Mouse (Mus musculus) 3134 (cell line): Measurements from ENCODE around the gene C8a.

Experiments
- DNase-seq: peaks from one replicate; pipeline ENCODE4 v3.0.0-alpha.2; 2011; ENCODE audit warnings: low spot score; ENCODE audit not compliant: insufficient read length; ENCODE audit errors: extremely low read depth

Gene C8a

DNA sequence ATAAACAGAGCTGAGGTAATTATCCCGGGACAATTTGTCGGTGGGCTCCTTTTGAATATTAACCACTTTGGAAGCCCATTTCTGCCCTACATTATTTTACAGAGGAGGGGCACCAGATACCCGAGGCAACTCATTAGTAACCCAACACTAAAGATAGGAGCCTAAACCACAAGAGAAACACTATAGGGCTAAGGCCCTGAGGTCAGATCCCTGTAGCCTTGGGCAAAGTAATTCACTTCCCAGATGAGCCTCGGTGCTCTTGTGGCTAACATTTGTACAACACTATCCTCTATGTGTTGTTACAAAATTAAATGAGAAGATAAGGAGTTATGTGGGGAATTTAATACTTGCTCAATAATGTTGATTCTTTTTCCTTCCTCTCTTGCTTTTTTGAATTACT is 32.7 kb downstream of the C8a start:
- no peak for DNase-seq

DNA sequence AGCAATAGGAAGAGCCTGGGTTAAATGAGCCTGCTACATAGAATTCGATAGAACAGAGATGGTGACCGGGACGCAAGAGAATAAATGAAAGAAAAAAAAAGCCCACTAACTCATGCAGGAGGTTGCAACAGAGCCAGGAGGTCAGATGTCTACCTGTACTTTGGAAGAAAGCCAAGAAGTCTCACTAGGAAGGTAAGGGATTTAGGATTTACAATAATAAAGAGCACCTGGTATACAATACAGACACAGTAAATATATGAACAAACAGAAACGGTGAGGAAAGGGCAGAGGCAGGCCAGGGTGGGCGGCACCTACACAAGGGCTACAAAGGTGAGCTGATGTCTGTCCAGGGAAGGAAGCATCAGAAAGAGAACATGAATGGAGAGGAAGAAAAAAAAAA is 34.0 kb downstream of the C8a start:
- DNase-seq = no peak

DNA sequence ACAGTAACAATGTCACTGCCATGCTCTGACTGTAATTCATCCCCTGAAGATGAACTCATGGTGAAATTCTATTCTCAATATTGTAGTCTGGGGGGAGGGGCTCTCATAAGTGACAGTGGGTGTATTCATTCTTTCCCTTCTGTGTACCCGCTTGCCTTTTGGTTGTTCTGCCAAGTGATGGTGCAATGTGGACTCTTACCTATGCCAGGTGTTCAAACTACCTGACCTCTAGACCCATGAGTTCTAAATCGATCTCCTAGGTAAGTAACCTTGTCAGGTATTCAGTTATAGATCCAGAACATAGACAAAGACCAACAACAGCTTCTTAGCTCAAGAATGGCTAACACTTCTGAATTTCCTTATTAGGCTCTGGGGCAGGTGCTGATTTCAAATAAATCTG is 37.9 kb downstream of the C8a start:
- no peak for DNase-seq

DNA sequence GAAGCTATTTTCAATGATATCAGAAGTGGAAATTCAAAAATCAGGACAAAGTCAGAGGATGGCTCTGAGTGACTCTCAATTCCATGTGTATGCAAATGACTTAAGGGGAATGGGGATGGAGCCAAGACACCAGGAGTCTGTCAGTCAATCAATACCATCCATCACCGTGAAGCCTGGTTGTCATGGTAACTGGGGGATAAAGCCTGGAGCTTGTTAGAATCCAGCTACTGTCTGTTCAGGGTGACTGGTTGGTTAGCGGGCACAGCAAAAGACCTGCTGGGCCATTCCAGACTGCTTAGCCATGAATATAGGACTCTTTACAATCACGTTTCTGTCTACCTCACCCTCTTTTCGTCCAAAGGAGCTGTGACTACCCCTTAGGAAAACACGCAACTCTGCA is 41.1 kb downstream of the C8a start:
- DNase-seq = no peak

DNA sequence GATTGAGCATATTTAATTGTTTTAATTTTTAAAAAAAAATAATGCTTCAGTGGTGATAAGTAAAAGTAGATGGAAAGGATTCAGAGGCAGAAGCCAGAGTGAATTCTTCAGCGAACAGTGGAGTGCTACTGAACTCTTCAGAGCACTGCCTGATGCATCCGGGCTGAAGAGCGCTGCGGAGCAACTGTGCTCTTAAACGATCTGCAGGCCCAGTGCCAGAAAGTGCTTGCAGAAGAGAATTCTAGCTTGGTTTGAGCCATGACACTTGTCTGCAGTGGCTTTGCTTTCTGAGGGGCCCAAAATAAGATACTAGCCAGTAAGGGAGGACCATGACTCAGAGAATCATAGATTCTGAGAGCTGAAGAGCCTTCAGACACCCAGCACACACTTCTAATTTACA is 47.3 kb downstream of the C8a start:
- no peak for DNase-seq

DNA sequence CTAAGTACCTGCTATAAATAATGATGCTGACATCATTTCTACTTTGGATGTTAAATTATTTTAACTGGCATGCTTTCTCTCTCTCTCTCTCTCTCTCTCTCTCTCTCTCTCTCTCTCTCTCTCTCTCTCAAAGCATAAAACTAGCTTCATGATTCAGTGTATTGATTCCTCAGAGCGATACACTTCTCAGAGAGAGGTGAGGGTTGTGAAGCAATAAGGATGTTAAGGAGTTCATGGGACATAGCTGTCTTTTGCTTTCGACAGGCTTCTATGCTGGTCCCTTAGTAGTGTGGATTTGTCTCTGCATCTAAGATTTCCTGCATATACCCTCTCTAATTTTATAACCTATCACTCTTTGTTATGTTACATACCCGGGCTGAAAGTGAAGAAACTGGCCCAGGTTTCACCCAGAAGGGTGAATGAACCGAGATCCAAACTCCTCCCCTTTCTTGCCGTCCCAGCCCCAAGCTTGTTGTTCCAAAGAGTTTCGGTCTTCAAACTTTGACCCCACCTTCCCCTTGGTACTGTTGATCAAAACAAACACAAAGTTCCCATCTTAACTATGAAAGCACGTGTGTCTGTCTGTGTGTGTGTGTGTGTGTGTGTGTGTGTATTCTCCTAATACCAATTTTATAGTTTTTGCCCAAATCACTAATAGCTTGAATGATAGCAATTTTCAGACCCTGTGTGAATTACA is 51.7 kb downstream of the C8a start:
- DNase-seq = no peak

DNA sequence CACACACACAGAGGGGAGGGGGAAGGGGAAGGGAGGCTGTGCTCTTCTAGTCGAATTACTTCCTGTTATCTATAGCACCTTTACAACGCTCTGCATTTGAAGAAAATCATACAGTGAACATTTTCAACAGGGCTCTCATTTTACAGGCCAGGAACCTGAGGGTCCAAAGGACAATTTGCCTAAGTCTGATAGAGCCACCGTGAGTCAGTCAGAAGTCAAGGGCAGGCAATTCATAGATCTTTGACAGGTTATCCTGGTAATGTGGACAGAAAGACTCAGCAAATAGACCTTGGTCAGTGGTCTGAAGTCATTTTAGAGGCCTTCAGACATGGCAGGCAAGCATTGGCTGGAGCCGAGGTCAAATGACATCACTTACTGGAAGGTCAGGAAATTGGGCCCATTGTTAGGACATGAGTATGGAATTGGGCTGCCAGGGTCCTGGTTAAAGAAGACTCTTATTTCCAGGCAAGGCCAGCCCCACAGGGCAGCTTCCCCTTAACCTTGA is 52.5 kb downstream of the C8a start:
- no peak for DNase-seq

DNA sequence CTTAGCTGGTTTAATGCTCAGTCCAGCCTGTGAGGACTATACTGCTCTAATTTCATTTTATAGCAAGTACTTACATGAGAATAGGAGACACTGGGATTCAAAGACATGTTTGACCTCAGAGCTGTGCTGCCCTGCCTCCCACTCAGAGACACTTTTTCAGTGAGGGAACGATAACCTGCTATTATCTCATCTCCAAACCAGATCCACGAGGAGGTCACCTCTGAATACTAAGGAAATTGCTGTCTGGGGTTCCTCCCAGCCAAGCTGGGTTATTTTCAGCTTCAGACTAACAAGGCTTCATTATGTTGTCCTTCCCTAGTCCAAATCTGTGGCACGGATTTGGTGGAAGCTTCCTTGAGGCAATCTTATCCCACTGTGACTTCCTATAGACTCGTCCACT is 56.3 kb downstream of the C8a start:
- DNase-seq = no peak

DNA sequence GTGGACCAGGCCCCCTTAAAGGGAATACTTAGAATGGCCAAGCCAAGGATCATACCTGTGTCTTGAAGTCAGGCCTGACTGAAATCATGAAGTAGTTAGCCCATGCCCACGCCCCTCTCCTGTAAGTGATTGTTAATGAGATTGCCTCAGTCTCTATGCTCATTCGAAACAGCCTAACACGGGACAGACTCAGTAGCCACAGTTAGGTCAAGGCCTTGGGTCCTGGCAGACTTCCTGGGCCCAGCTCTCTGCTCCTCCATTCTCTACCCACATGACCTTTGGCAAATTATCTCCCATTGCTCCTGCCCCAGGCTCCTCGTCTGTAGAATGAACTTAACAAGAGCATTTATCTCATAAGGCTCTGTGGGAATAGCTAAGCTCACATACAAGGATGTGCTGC is 57.2 kb downstream of the C8a start:
- DNase-seq = no peak

DNA sequence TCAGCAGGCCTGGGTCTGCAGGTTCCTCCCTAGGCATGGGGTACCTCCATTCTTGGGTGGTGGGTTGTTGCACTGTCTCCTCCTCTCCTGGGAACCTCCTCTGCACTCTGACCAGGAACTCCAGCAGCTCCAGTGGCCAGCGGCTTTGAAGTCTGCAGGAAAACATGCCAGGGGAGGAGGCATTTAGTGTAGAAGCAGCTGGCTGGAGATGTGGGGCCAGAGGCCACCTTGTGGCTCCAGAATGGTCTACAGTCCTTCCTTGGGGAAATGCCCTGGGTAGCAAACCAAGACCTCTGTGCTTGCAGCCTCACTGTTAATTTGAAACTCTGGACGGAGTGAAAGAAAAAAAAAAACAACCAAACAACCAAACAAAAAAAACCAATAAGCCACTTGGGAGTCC is 58.7 kb downstream of the C8a start:
- DNase-seq = no peak

DNA sequence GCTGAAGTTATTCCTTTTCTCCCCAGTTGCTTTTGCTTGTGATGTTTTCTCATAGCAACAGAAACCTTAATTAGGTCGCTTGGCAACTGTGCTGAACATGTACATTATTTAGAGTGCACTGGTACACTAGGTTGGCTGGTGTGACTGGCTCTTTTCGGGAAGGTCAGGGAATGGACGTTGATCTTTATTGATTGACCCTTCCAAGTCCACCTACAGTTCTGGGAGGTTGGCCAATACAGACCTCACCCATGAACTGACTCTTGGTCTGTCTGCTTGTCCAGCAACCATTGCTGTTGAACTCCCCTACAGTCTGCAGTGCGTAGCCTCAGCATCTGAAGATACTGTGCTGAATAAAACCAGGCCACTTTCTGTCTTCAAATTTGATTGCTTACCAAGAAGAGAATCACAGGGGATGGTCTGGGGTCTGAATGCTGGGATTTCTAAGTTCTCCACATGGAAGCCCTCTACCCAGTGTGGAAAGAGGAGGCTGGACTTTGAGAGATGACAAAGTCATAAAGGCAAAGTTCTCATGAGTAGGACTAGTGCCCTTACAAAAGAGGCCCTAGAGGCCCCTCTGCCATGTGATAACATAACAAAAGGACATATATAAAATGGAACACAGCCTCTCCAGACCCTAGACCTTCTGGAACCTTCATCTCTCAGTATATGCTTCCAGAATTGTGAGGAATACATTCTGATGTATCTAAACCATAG is 59.5 kb downstream of the C8a start:
- no peak for DNase-seq

DNA sequence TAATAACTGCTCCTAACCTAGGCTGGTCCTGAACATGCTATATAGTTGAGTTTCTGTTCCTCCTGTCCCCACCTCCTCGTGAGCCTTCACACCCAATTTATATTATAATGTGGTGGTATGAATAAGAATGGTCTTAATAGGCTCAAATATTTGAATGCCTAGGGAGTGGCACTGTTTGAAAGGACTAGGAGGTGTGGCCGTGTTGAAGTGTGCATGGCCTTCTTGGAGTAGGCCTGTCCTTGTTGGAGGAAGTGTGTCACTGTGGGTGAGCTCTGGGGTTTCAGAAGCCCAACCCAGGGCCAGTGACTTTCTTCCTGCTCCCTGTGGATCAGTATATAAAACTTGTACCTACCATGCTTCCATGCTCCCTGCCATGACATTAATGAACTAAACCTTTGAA is 62.6 kb downstream of the C8a start:
- DNase-seq = no peak

DNA sequence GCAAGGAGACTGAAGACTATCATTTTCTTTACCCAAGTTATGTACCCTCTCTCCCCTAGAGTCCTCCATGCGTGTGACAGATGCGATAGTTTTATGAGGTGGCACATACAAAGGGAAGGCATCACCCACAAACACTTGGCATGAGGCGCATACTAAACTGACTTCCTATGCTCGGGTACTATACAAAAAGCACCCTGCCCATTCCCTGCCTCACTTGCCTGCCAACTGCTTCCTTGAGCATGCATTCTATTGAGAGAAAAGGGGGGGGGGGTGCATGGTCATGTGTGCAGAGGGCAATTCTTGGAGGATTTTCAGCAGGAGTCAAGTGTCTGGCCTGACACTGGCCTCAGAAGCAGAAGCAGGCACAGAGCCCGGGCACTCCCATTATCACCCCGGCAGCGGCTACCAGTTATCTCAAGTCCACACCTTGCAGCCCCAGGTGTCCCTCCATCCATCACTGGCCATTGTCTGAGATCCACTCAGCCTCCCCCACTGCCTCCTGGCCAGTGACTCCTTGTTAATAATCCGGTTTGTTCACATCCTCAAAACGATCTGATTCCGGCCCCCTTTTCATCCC is 65.4 kb downstream of the C8a start:
- DNase-seq = no peak

DNA sequence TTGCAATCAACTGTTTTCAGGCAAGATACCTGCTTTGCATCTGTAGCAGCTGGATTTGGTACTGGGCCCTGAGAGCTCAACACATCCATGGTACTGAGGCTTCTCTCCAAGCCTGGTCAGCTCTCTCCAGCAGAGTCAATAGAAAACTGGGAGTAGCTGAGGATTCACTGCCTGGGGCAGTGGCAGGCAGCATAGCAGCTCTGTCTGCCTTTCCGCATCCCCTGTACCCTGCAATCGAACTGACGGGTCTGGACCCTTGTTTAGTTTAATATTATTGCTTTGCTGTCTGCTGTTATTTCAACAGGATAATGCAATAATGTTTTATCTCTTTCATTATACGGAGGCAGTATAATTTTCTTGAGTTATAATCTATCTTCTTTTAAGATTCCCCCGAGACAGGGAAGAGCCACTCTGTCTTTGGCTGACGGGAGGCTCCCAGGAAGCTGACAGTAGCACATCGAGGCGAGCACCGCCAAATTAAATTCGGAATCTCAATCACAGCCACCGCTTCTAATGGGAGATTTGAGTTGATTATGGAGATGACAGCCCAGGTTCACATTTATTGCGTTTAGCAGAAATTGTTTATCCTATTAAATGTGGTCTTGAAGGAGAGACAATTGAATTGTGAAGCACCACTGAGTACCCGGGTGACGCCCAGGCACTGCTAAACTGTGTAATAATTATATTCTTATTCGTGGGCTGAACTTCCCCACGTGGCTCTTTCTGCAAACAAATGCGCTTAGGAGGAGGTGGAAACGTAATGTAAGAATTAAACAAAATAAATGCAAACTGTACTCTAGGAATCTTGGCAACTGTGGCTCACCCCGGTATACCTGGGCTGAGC is 70.6 kb downstream of the C8a start:
- DNase-seq = no peak

DNA sequence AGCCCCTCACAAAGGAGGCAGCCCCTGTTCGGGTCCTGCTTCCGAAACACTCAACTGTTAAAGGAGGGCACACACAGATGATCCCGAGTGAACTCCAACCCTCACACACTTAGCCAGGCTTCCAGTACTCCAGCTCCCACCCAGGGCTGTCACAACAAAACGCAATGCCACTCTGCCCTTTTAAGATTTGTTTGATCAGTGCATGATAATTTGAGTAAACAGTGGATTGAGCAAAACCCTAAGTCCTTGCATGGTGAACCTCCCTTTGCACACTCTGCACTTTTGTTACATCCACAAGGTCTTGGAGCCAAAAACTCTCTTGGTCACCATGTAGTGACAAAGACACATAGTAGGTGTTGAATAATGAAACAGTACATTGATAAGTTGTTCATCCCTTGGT is 72.1 kb downstream of the C8a start:
- DNase-seq = no peak

DNA sequence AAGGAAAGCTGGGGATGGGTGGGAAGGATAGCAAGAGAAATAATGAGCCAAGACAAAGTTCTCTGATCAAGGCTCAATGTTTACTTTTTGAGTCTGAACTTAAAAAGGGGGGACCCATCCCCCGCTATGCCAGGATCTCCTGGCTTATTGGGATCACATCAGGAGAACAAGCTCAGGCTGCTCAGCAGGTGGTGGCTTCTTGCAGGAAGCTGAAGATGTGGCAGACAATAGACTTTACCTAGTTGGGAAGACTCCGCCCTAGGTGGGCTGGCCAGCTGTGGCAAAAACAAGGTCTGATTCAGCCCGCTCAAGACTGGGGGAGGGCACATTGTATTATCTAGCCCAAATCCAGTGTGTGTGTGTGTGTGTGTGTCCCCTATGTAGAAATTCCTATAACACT is 74.6 kb downstream of the C8a start:
- no peak for DNase-seq

DNA sequence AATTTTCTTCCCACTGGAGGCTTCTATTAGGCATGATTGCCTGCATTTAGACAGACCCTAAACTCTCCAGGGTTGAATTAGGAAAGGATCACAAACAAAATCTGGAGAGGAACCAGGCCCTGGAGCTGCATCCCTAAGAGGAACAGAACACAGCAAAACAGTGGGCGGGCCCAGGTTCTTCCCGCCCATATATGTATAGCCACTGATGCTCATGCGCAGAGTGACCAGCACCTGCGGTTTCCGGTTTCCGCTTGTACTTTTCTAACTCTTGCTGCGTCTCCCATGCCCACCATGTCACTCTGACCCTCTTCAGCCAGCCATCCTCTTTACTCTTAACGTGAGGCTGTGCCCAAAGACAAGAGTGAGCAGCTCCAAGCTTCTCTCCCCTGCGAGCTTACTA is 77.2 kb downstream of the C8a start:
- no peak for DNase-seq

DNA sequence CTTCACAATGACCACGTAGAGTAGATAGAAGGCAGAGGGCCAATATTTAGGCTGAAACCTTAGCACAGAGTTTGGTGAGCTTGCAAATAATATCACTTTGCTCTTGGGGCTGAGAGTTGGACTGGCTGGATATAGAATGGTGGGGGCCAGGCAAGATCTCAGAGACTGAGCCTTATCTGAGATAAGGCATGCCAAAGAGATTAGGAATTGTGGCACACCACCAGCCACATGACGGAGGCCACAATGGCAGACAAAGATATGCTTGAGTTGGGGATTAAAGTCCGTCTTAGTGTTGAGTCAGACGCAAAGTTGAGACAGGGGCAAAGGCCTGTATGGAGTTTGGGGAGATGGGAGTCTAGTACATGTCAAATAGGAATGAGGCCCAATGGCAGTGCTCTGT is 84.1 kb downstream of the C8a start:
- DNase-seq = no peak

DNA sequence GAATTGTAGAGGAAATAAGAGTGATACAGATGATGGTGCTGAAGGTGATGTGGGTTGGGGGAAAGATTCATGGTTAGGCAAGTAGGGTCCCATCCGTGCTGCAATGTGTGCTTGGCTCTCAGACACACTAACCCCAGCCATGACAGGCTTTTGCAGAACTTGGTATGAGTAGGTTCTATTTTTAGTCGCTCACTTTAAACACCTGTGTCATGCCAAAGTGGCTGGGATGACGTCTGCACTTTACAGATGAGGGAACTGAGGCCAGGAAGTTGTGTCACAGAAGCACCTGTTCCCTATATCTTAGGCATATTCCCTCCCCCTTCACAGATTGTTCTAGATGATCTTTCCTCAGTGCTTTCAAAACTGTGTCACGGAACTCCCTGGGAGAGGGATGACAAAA is 93.9 kb downstream of the C8a start:
- DNase-seq = no peak

DNA sequence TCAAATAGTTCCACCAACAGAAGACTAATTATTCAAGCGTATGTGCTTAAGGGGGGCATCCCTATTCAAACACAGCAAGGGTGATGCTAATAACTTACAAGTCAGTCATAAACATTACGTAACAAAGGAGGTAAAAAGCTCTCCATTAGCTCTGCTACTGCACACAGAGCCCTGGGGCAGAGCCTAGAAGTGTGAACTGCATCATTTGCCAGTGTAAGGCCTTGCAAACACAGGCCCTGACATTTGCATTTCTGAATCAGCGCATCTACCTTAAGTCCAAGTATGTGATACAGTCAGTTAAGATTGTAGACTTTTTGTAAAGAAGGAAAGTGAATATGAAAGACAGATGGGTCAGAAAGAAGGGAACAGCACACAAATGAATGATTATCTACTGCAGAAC is 94.8 kb downstream of the C8a start:
- no peak for DNase-seq

DNA sequence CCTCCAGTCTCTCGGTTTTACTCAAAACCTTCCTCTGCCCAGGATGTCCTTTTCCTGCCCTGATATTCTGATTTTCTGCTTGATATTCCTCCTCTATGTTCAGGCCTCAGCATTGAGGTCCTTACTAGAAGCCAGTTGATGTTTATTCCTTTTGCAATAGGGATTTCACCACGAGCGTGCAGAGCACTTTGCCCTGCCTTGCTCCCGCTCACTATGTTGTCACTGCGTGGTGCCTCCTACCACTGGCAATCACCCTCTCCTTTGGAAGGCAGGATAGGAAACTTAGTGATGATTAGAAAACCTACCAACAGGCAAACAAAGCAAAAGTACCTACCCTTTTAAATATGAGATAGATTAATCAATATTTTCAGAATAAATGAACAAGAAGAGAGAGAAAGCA is 96.7 kb downstream of the C8a start:
- DNase-seq = no peak
